Mouse (Mus musculus) heart, adult 18-20 months (tissue): ENCODE data around the gene Zfp667. TPM values are rescaled to one million over a fixed set of nuclear protein-coding genes. Genes with fewer than 3 reads are reported as not detected.
"Not testable (repeated sequence)": the region's sequence is repeated elsewhere in the genome, so short reads cannot be mapped to it uniquely, and the experiment has no call there.

Experiments used
- DNase-seq, 2 experiments: peaks; one replicate each; pipeline ENCODE4 v3.0.0; 2021 to 2022; ENCODE audit warnings: mixed read lengths in 1 of 2
- long read RNA-seq, 2 experiments: library from polyadenylated mRNA; stranded (forward); transcript quantifications; one replicate each; pipeline ENCODE4 v2.0.0; 2021
- total RNA-seq, 2 experiments: library from RNA; stranded (reverse); gene quantifications; 2 replicates each; pipeline ENCODE4 v1.2.3; 2021

Zfp667 gene
- 1 to 10 TPM; 2.7 to 3.7 TPM for total RNA-seq
- long read RNA-seq, experiment 1, partial matches to known transcripts = 0 of 4 reads
- long read RNA-seq, experiment 1, other reads (novel, unspliced or antisense) = 1 of 4 reads
- long read RNA-seq, experiment 2, partial matches to known transcripts = 0 of 3 reads
- long read RNA-seq, experiment 2, other reads (novel, unspliced or antisense) = 3 of 3 reads

- DNase-seq = peak; percentile 98 to 99
These were observed at the start of gene Zfp667 for GRCm38 (mm10) chr7:6285842-6286705. TSS of gene Zfp667 (plus strand) at chr7:6286579.

GRCm38 (mm10) chr7:6239787-6240186, 46.6 kb upstream of the Zfp667 start:
- no peak for DNase-seq

GRCm38 (mm10) chr7:6240841-6241425, 45.4 kb upstream of the Zfp667 start:
- DNase-seq = peak; percentile 18 to 52

- DNase-seq = no peak
These were observed 41.8 kb upstream of the Zfp667 start for GRCm38 (mm10) chr7:6244361-6245292.

- no peak for DNase-seq
These were observed 34.0 kb upstream of the Zfp667 start, which contains the start of gene Epp13 for GRCm38 (mm10) chr7:6252410-6252809. TSS of gene Epp13 (plus strand) at chr7:6252710.

GRCm38 (mm10) chr7:6254451-6254850, 31.9 kb upstream of the Zfp667 start:
- no peak for DNase-seq

- no peak for DNase-seq
These were observed 29.0 kb upstream of the Zfp667 start for GRCm38 (mm10) chr7:6257386-6257785.

GRCm38 (mm10) chr7:6258232-6259220, 27.9 kb upstream of the Zfp667 start:
- DNase-seq = no peak

GRCm38 (mm10) chr7:6260004-6260403, 26.4 kb upstream of the Zfp667 start:
- not testable (repeated sequence) for DNase-seq

- DNase-seq = no peak
These were observed 24.3 kb upstream of the Zfp667 start for GRCm38 (mm10) chr7:6262120-6262519.

GRCm38 (mm10) chr7:6262984-6263383, 23.4 kb upstream of the Zfp667 start:
- no peak for DNase-seq

- DNase-seq = peak in 1 of 2 experiments; percentile 5
These were observed 20.7 kb upstream of the Zfp667 start for GRCm38 (mm10) chr7:6265695-6266094.

GRCm38 (mm10) chr7:6277906-6278305, 8.5 kb upstream of the Zfp667 start:
- DNase-seq = no peak

- DNase-seq = peak; percentile 66 to 87
These were observed 3.6 kb upstream of the Zfp667 start for GRCm38 (mm10) chr7:6282749-6283148.

- peak; percentile 83 to 90 for DNase-seq
These were observed 2.8 kb upstream of the Zfp667 start for GRCm38 (mm10) chr7:6283451-6284075.

- DNase-seq = peak in 1 of 2 experiments; percentile 3
These were observed 1.9 kb upstream of the Zfp667 start for GRCm38 (mm10) chr7:6284442-6285012.

- DNase-seq = peak in 1 of 2 experiments; percentile 5
These were observed 1.0 kb upstream of the Zfp667 start for GRCm38 (mm10) chr7:6285366-6285765.

GRCm38 (mm10) chr7:6286921-6287531, 647 bp downstream of the Zfp667 start:
- peak in 1 of 2 experiments; percentile 15 for DNase-seq

- DNase-seq = not testable (repeated sequence)
These were observed 4.7 kb downstream of the Zfp667 start for GRCm38 (mm10) chr7:6291121-6291520.
